Mouse (Mus musculus): ENCODE data around the gene Lyrm4.

- TF ChIP-seq CTCF (IDR thresholded peaks at IDR 0.05; ENCODE audit: insufficient read depth, low read depth, low read length) = no peak
- TF ChIP-seq POLR2A (IDR thresholded peaks at IDR 0.05; ENCODE audit: insufficient read depth, low read depth, low read length) = no peak
These were observed 39.1 kb upstream of the Lyrm4 start for GRCm38 (mm10) chr13:36156340-36156931.
